35 mouse cellular contexts compared by ENCODE assay signal in genomic region chr13:71369832-71370231, GRCm38 (mm10).
"Had no signal": no experiment of that assay in that cellular context is flagged by ENCODE, and none has a peak within 500 bp of the region (broad histone marks: within the 10 kb centered on the region; RNA-seq: fewer than 3 reads in every experiment).

No protein-coding gene starts in this region.

- H3K4me2 ChIP-seq: heart, embryonic 11.5 days; heart, embryonic 12.5 days; heart, embryonic 13.5 days; heart, embryonic 15.5 days; hindbrain, embryonic 12.5 days; hindbrain, embryonic 13.5 days; hindbrain, embryonic 14.5 days; hindbrain, embryonic 15.5 days; intestine, embryonic 15.5 days; kidney, embryonic 15.5 days had no signal

- H3K36me3 ChIP-seq: heart, embryonic 12.5 days; heart, embryonic 13.5 days; heart, embryonic 15.5 days; hindbrain, embryonic 10.5 days; hindbrain, embryonic 12.5 days; hindbrain, embryonic 13.5 days; hindbrain, embryonic 15.5 days; intestine, embryonic 15.5 days; kidney, embryonic 15.5 days had no signal

- H3K27ac ChIP-seq: heart, embryonic 13.5 days; heart, embryonic 15.5 days; hindbrain, embryonic 10.5 days; hindbrain, embryonic 12.5 days; hindbrain, embryonic 13.5 days; hindbrain, embryonic 14.5 days; hindbrain, embryonic 15.5 days; hindbrain, postnatal 0 days; intestine, embryonic 15.5 days; kidney, embryonic 15.5 days; kidney, postnatal 0 days; layer of hippocampus, adult 2 months; left cerebral cortex, adult 2 months had no signal

- H3K9ac ChIP-seq: heart, embryonic 12.5 days; heart, embryonic 13.5 days; heart, embryonic 15.5 days; hindbrain, embryonic 12.5 days; hindbrain, embryonic 13.5 days; hindbrain, embryonic 14.5 days; hindbrain, embryonic 15.5 days; intestine, embryonic 15.5 days; kidney, embryonic 15.5 days had no signal

- H3K4me3 ChIP-seq: heart, embryonic 12.5 days; heart, embryonic 13.5 days; heart, embryonic 15.5 days; hindbrain, embryonic 10.5 days; hindbrain, embryonic 12.5 days; hindbrain, embryonic 13.5 days; hindbrain, embryonic 15.5 days; intestine, embryonic 15.5 days; kidney, embryonic 15.5 days; layer of hippocampus, adult 2 months; left cerebral cortex, adult 2 months had no signal

- H3K27me3 ChIP-seq: heart, embryonic 12.5 days; heart, embryonic 13.5 days; heart, embryonic 15.5 days; hindbrain, embryonic 12.5 days; hindbrain, embryonic 15.5 days; intestine, embryonic 15.5 days; kidney, embryonic 15.5 days had no signal

- H3K4me1 ChIP-seq: hindbrain, embryonic 10.5 days; hindbrain, embryonic 12.5 days; hindbrain, embryonic 13.5 days; hindbrain, embryonic 15.5 days had no signal

- H3K9me3 ChIP-seq: heart, embryonic 12.5 days; heart, embryonic 13.5 days; heart, embryonic 15.5 days; hindbrain, embryonic 10.5 days; hindbrain, embryonic 12.5 days; hindbrain, embryonic 13.5 days; hindbrain, embryonic 15.5 days; intestine, embryonic 15.5 days; kidney, embryonic 15.5 days had no signal

- DNase-seq: heart, postnatal 10 days; heart, postnatal 14 days; heart, postnatal 36 days; heart, postnatal 4 days; kidney, adult 11 months; kidney, adult 18-20 months; kidney, adult 2 months; kidney, adult 8-10 months; kidney, adult 9 months; kidney, postnatal 10 days; kidney, postnatal 14 days; kidney, postnatal 25 days; kidney, postnatal 36 days; kidney, postnatal 4 days; layer of hippocampus, adult 9-11 months; layer of hippocampus, postnatal 36 days had no signal

- ATAC-seq: hindbrain, embryonic 16.5 days; hindbrain, postnatal 0 days; inflammation-experienced regulatory T-cells, adult 6 months; intestine, embryonic 15.5 days; intestine, embryonic 16.5 days; intestine, postnatal 0 days had no signal
